Mouse (Mus musculus) cerebellum, adult 2 months (tissue): ENCODE results near the gene Rhbdf1. TPM values are rescaled to one million over a fixed set of nuclear protein-coding genes. Genes with fewer than 3 reads are reported as not detected.
A peak's percentile ranks its signal among the peaks of the same experiment; 100 is the strongest.

Experiments used
- DNase-seq, 2 experiments: peaks; one replicate each; pipeline ENCODE4 v3.0.0; 2021
- H3K27ac ChIP-seq: fragments of 200-500 bp; 2 replicates; pipeline ENCODE4 v1.5.1; 2012; ENCODE audit warnings: low read length, control low read depth, inconsistent platforms; ENCODE audit not compliant: insufficient read depth
- H3K27me3 ChIP-seq: fragments of 200-500 bp; 2 replicates; pipeline ENCODE4 v1.6.1; 2012; ENCODE audit warnings: inconsistent platforms, mild to moderate bottlenecking, low read length, moderate library complexity; ENCODE audit not compliant: control insufficient read depth, insufficient read depth
- H3K4me1 ChIP-seq: fragments of 200-500 bp; 2 replicates; pipeline ENCODE4 v1.6.1; 2011; ENCODE audit warnings: low read length; ENCODE audit not compliant: control insufficient read depth, insufficient read depth
- H3K4me3 ChIP-seq: fragments of 200-500 bp; replicated peaks from 2 replicates; pipeline ENCODE3; 2011; ENCODE audit warnings: mild to moderate bottlenecking, low read depth, low read length, control low read depth; ENCODE audit not compliant: insufficient read depth
- CTCF ChIP-seq: fragments of 200-500 bp; IDR thresholded peaks from 2 replicates; pipeline ENCODE4 v1.5.1; 2011; ENCODE audit warnings: low read depth, mild to moderate bottlenecking, control low read depth, low read length, moderate library complexity, borderline replicate concordance; ENCODE audit not compliant: insufficient read depth
- POLR2A ChIP-seq: fragments of 200-500 bp; IDR thresholded peaks from 2 replicates; pipeline ENCODE4 v1.6.1; 2011; ENCODE audit warnings: low read length, control low read depth, borderline replicate concordance; ENCODE audit not compliant: insufficient read depth
- WGBS: fragments of 180-500 bp; shearing (Covaris S2); methylation state at CpG from one replicate; pipeline ENCODE4 v1.1.7; 2018; 5-methylcytosine and 5-hydroxymethylcytosine counted together
- polyA plus RNA-seq: library from polyadenylated mRNA; depleted of rRNA; stranded (reverse); fragments of >200 nt; gene quantifications from 2 replicates; pipeline ENCODE4 v1.2.3, GENCODE M21; 2012

The Rhbdf1 gene
- polyA plus RNA-seq, 1 experiment = 31.3 TPM

GRCm38 (mm10) chr11:32262674-32263415 lies 40.7 kb upstream of the Rhbdf1 start:
- 92% methylated on average over 10 of the region's 10 CpGs for WGBS
- TF ChIP-seq POLR2A = no peak
- TF ChIP-seq CTCF = no peak

GRCm38 (mm10) chr11:32256566-32256965 lies 34.5 kb upstream of the Rhbdf1 start:
- Histone ChIP-seq H3K27ac (no peak overlapping the region), H3K27me3 (no peaks in the 10 kb centered on the region), H3K4me3 (no peak overlapping the region), H3K4me1 (no peaks in the 10 kb centered on the region)
- DNase-seq = no peak
- TF ChIP-seq POLR2A (no peak), CTCF (no peak)
- 90% methylated on average over 3 of the region's 3 CpGs for WGBS

More at GRCm38 (mm10) chr11:32262674-32263415, 40.7 kb upstream of the Rhbdf1 start:
- Histone ChIP-seq H3K4me1 (no peaks in the 10 kb centered on the region), H3K27ac (no peak overlapping the region), H3K4me3 (no peak overlapping the region), H3K27me3 (no peaks in the 10 kb centered on the region)
- DNase-seq = no peak

- TF ChIP-seq CTCF = no peak
- TF ChIP-seq POLR2A = no peak
- Histone ChIP-seq H3K27me3 (no peaks in the 10 kb centered on the region), H3K4me1 (no peaks in the 10 kb centered on the region), H3K4me3 (no peak overlapping the region), H3K27ac (no peak overlapping the region)
- WGBS = 100% methylated on average over 1 of the region's 1 CpGs
- no peak for DNase-seq
These were observed 34.0 kb upstream of the Rhbdf1 start for GRCm38 (mm10) chr11:32256146-32256545.

GRCm38 (mm10) chr11:32253121-32253520 lies 31.0 kb upstream of the Rhbdf1 start:
- DNase-seq = peak in 1 of 2 experiments; percentile 49
- Histone ChIP-seq H3K4me3 (no peak overlapping the region), H3K4me1 (no peaks in the 10 kb centered on the region), H3K27ac (no peak overlapping the region), H3K27me3 (no peaks in the 10 kb centered on the region)
- TF ChIP-seq CTCF = no peak
- TF ChIP-seq POLR2A = no peak
- WGBS = 37% methylated on average over 1 of the region's 1 CpGs

- no peak for DNase-seq
- H3K27ac ChIP-seq = no peak overlapping the region
- 91% methylated on average over 8 of the region's 8 CpGs for WGBS
- no peak overlapping the region for H3K4me3 ChIP-seq
- no peaks in the 10 kb centered on the region for H3K27me3 ChIP-seq
- H3K4me1 ChIP-seq = no peaks in the 10 kb centered on the region
- TF ChIP-seq POLR2A (no peak), CTCF (no peak)
These were observed 29.0 kb upstream of the Rhbdf1 start for GRCm38 (mm10) chr11:32250880-32251763.

GRCm38 (mm10) chr11:32248350-32248749 lies 26.2 kb upstream of the Rhbdf1 start:
- WGBS = 63% methylated on average over 3 of the region's 3 CpGs
- no peak overlapping the region for H3K27ac ChIP-seq

GRCm38 (mm10) chr11:32247068-32247467 lies 25.0 kb upstream of the Rhbdf1 start:
- 0 out of 2 replicates have a peak, but pooled peaks have one; percentile 14 for TF ChIP-seq CTCF
- TF ChIP-seq POLR2A = no peak
- no peak overlapping the region for H3K4me3 ChIP-seq

More at GRCm38 (mm10) chr11:32248350-32248749, 26.2 kb upstream of the Rhbdf1 start:
- no peak for DNase-seq
- TF ChIP-seq CTCF = no peak
- TF ChIP-seq POLR2A = no peak
- Histone ChIP-seq H3K4me1 (no peaks in the 10 kb centered on the region), H3K4me3 (no peak overlapping the region), H3K27me3 (no peaks in the 10 kb centered on the region)

More at GRCm38 (mm10) chr11:32247068-32247467, 25.0 kb upstream of the Rhbdf1 start:
- Histone ChIP-seq H3K27me3 (no peaks in the 10 kb centered on the region), H3K27ac (no peak overlapping the region), H3K4me1 (no peaks in the 10 kb centered on the region)
- no peak for DNase-seq
